Mouse (Mus musculus): ENCODE results near the gene Igsf10. TPM values are rescaled to one million over a fixed set of nuclear protein-coding genes. Genes with fewer than 3 reads are reported as not detected.

Gene Igsf10
- polyA plus RNA-seq, 1 experiment: 208 TPM

- peak overlapping the region; percentile 29; the same call in 1 of the 2 replicates for H3K27ac ChIP-seq (ENCODE audit: insufficient read depth, low read length)
- TF ChIP-seq CTCF (IDR thresholded peaks at IDR 0.05; ENCODE audit: borderline replicate concordance, insufficient read depth, low read length) (no peak), POLR2A (IDR thresholded peaks at IDR 0.05; ENCODE audit: low read depth, low read length) (no peak)
- no peaks in the 10 kb centered on the region for H3K4me1 ChIP-seq (ENCODE audit: control insufficient read depth, insufficient read depth, low read length)
- peak overlapping the region; percentile 10; the same call in 1 of the 2 replicates for H3K4me3 ChIP-seq (ENCODE audit: insufficient read depth, low read length)
Observed at GRCm38 (mm10) chr3:59341647-59342427, 2.4 kb downstream of the Igsf10 start.

GRCm38 (mm10) chr3:59328526-59328925, 15.7 kb downstream of the Igsf10 start:
- TF ChIP-seq CTCF (IDR thresholded peaks at IDR 0.05; ENCODE audit: borderline replicate concordance, insufficient read depth, low read length): no peak
- no peak for TF ChIP-seq POLR2A (IDR thresholded peaks at IDR 0.05; ENCODE audit: low read depth, low read length)
- no peaks in the 10 kb centered on the region for H3K4me1 ChIP-seq (ENCODE audit: control insufficient read depth, insufficient read depth, low read length)
- no peak overlapping the region for H3K27ac ChIP-seq (ENCODE audit: insufficient read depth, low read length)
- H3K4me3 ChIP-seq (ENCODE audit: insufficient read depth, low read length): no peak overlapping the region

DNA sequence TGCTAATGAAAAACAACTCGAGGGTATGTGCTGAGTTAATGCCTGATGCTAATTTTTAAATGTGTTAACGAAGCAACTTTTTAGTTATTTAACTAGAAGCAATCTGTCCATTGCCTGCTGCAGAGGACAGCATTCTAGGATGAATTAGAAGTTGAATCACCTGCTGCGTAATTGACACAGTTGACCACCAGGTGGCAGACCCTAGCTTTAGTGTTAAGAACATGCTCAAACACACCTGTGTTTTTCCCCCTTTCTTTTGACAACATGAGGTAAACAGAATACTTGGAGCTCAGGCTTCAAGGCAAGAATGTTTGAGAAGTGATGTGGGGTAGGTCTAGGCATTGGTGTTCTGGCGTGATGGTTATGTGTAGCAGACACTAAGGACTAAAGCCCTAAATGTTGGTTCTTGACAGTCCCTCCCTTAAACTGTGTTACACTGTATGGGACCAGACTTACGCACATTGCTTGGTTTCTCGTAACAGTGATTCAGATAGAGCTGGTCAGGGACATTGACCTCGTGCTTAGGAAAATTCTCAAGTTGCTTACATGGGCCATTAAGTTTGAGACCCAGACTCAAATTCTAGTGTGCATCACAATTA, 22.8 kb downstream of the Igsf10 start:
- Histone ChIP-seq H3K4me3 (ENCODE audit: insufficient read depth, low read length) (no peak overlapping the region), H3K27ac (ENCODE audit: insufficient read depth, low read length) (no peak overlapping the region), H3K4me1 (ENCODE audit: control insufficient read depth, insufficient read depth, low read length) (no peaks in the 10 kb centered on the region)
- TF ChIP-seq POLR2A (IDR thresholded peaks at IDR 0.05; ENCODE audit: low read depth, low read length) (no peak), CTCF (IDR thresholded peaks at IDR 0.05; ENCODE audit: borderline replicate concordance, insufficient read depth, low read length) (no peak)

DNA sequence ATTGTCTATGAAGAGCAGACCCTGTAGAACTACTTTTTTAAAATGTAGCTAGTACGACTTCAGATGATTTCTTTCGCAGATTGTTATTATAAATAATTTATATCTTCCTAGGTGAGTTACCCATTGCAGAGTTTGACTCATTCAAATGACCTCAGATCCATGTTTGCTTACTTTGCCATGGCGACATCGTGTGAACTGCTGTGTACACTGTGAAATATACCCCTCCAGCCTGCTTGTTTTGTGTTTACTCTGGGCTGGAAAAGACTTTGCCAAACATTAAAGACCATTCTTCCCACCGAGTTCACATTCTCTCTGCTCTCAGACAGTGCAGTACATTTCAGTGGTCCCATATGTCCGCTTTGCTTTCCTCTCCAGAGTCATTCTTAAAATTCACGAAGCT, 28.1 kb downstream of the Igsf10 start:
- Histone ChIP-seq H3K4me1 (ENCODE audit: control insufficient read depth, insufficient read depth, low read length) (0 out of 2 replicates have a peak, but pooled peaks cover 4% of the 10 kb centered on the region), H3K27ac (ENCODE audit: insufficient read depth, low read length) (no peak overlapping the region), H3K4me3 (ENCODE audit: insufficient read depth, low read length) (no peak overlapping the region)
- TF ChIP-seq CTCF (IDR thresholded peaks at IDR 0.05; ENCODE audit: borderline replicate concordance, insufficient read depth, low read length): no peak
- TF ChIP-seq POLR2A (IDR thresholded peaks at IDR 0.05; ENCODE audit: low read depth, low read length): no peak

DNA sequence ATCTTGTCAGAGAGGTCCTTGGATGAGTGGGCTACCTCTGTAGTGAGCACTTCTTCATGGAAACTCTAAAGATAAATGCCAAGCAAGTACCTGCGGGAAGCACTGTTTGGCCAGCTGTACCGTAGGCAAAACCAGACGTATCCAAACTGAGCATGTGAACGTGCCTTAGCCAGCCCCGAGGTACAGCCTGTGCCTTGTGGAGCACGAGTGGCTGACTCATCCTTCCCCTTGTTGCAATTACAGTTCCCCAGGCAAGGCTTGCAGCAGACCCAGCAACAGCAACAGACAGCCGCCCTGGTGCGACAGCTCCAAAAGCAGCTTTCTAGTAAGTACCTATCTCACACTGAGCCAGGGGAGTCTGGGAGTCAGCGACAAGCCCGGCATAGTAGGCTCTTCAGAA, 31.6 kb downstream of the Igsf10 start:
- TF ChIP-seq POLR2A (IDR thresholded peaks at IDR 0.05; ENCODE audit: low read depth, low read length): no peak
- Histone ChIP-seq H3K4me1 (ENCODE audit: control insufficient read depth, insufficient read depth, low read length) (0 out of 2 replicates have a peak, but pooled peaks cover 4% of the 10 kb centered on the region), H3K27ac (ENCODE audit: insufficient read depth, low read length) (no peak overlapping the region), H3K4me3 (ENCODE audit: insufficient read depth, low read length) (no peak overlapping the region)

DNA sequence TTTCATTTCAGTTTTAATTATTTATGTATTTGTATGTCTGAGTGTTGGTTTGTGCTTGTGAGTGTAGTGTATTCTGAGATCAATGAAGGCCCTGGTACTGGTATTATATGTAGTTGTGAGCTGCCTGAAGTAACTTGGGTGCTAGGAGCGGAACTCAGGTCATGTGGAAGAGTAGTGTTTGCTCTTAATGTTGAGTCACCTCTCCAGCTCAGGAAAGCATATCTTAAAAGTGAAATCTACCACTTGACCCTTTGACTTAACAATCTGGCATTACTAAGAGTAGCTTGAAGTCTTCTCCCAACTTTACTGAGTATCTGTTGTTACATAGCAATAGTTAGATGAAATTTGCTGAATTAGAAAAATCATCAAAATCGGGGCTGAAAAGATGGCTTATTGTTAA, 38.7 kb downstream of the Igsf10 start:
- H3K4me3 ChIP-seq (ENCODE audit: insufficient read depth, low read length): no peak overlapping the region
- TF ChIP-seq CTCF (IDR thresholded peaks at IDR 0.05; ENCODE audit: borderline replicate concordance, insufficient read depth, low read length): no peak
- TF ChIP-seq POLR2A (IDR thresholded peaks at IDR 0.05; ENCODE audit: low read depth, low read length): no peak
- no peaks in the 10 kb centered on the region for H3K4me1 ChIP-seq (ENCODE audit: control insufficient read depth, insufficient read depth, low read length)

GRCm38 (mm10) chr3:59304944-59305343, 39.2 kb downstream of the Igsf10 start:
- no peaks in the 10 kb centered on the region for H3K4me1 ChIP-seq (ENCODE audit: control insufficient read depth, insufficient read depth, low read length)
- H3K4me3 ChIP-seq (ENCODE audit: insufficient read depth, low read length): no peak overlapping the region
- TF ChIP-seq POLR2A (IDR thresholded peaks at IDR 0.05; ENCODE audit: low read depth, low read length) (no peak), CTCF (IDR thresholded peaks at IDR 0.05; ENCODE audit: borderline replicate concordance, insufficient read depth, low read length) (no peak)
- peak overlapping the region; percentile 64; the same call in 1 of the 2 replicates for H3K27ac ChIP-seq (ENCODE audit: insufficient read depth, low read length)

More for the DNA sequence above, 38.7 kb downstream of the Igsf10 start:
- no peak overlapping the region; the same call in 1 of the 2 replicates for H3K27ac ChIP-seq (ENCODE audit: insufficient read depth, low read length)

DNA sequence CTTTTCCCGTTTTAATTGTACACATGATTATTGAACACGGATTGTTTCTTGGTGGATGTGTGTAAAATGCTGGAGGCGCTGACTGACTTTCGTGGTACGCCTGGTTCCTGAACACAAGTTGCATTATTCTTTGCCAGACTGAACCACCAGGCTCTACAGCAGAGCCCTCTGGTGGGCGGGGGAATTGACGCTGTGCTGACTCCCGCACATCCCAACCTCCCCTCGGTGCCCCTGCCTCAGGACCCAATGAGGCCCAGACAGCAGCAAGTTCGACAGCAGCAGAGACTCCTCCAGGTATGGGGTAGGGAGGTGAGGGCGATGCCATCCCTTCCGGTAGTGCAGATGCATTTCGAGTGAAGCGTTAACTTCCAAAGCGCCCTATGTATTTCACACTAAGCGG, 46.5 kb downstream of the Igsf10 start:
- TF ChIP-seq CTCF (IDR thresholded peaks at IDR 0.05; ENCODE audit: borderline replicate concordance, insufficient read depth, low read length) (no peak), POLR2A (IDR thresholded peaks at IDR 0.05; ENCODE audit: low read depth, low read length) (no peak)
- Histone ChIP-seq H3K27ac (ENCODE audit: insufficient read depth, low read length) (no peak overlapping the region), H3K4me1 (ENCODE audit: control insufficient read depth, insufficient read depth, low read length) (peaks cover 6% of the 10 kb centered on the region), H3K4me3 (ENCODE audit: insufficient read depth, low read length) (no peak overlapping the region)

DNA sequence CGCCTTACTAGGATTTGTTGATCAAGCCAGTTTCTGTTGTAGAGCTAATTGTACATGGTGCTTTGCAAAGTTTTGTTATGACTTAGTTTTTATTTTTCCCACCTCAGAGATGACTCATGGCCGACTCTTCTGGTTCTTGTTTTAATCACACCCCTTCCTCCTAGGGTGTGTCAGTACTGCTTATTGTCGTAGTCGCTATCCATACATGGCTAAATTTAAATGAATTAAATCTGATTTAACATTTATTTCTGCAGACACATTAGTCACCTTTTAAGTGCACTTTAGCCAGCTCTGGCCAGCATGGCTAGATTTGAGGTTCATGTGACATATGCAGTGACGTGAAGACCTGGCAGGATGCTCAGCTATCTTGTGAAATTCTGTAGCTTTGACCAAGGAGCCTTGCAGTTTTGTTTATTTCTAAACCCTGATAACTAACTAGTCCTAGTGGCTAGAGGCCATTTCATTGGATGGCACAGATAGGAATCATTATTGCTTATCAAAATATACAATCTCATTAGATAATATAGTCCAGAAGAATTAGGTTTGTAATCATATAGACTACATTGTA, 47.5 kb downstream of the Igsf10 start:
- peak overlapping the region; percentile 94 for H3K27ac ChIP-seq (ENCODE audit: insufficient read depth, low read length)
- no peak overlapping the region for H3K4me3 ChIP-seq (ENCODE audit: insufficient read depth, low read length)
- H3K4me1 ChIP-seq (ENCODE audit: control insufficient read depth, insufficient read depth, low read length): peaks cover 6% of the 10 kb centered on the region
- TF ChIP-seq POLR2A (IDR thresholded peaks at IDR 0.05; ENCODE audit: low read depth, low read length) (no peak), CTCF (IDR thresholded peaks at IDR 0.05; ENCODE audit: borderline replicate concordance, insufficient read depth, low read length) (no peak)

Measured in embryonic fibroblast, embryonic 13.5 days (primary cell).